Mouse (Mus musculus): ENCODE measurements around the gene C1ql1. TPM values are rescaled to one million over a fixed set of nuclear protein-coding genes. Genes with fewer than 3 reads are reported as not detected.

Gene C1ql1
- polyA plus RNA-seq, 1 experiment from 2014 or later = 3.9 TPM

GRCm38 (mm10) chr11:102890096-102890495 lies 56.4 kb downstream of the C1ql1 start:
- no peaks in the 10 kb centered on the region for H3K36me3 ChIP-seq (ENCODE audit: control insufficient read depth, insufficient read depth, low read length)

More at GRCm38 (mm10) chr11:102890096-102890495, 56.4 kb downstream of the C1ql1 start:
- Histone ChIP-seq H3K4me1 (replicated peaks; ENCODE audit: control insufficient read depth, insufficient read depth, low read length) (peaks cover 2% of the 10 kb centered on the region; the same call in 1 of the 2 replicates), H3K4me3 (ENCODE audit: low read depth, low read length) (no peak overlapping the region), H3K4me2 (ENCODE audit: low read depth, low read length, severe bottlenecking) (no peak overlapping the region), H3K27me3 (ENCODE audit: control insufficient read depth, insufficient read depth, low read length) (peaks cover 14% of the 10 kb centered on the region; the same call in 1 of the 2 replicates), H3K9me3 (ENCODE audit: control insufficient read depth, low read length) (no peaks in the 10 kb centered on the region), H3K27ac (ENCODE audit: low read depth, low read length) (no peak overlapping the region), H3K9ac (ENCODE audit: low read length) (no peak overlapping the region)
- DNase-seq (ENCODE audit: low spot score) (no peak), ATAC-seq (replicated peaks; ENCODE audit: low FRiP score) (no peak)
- 69% methylated on average over 5 of the region's 5 CpGs for WGBS

Other genes with a start within 250 kb of the C1ql1 start
- 52.0 and 62.1 TPM in 2 replicates for gene Ccdc43, start 248.9 kb downstream of the C1ql1 start, polyA plus RNA-seq (2014; fragmentation: Nextera tagmentation; extraction: Ambion mirVana)
- 11.7 and 14.0 TPM in 2 replicates for gene Adam11, start 185.2 kb downstream of the C1ql1 start, polyA plus RNA-seq (2014; fragmentation: Nextera tagmentation; extraction: Ambion mirVana)
- 95.7 and 96.1 TPM in 2 replicates for gene Gjc1, start 127.0 kb downstream of the C1ql1 start, polyA plus RNA-seq (2014; fragmentation: Nextera tagmentation; extraction: Ambion mirVana)
- gene Higd1b, start 110.8 kb downstream of the C1ql1 start, polyA plus RNA-seq (2014; fragmentation: Nextera tagmentation; extraction: Ambion mirVana) = not detected in 2 replicates
- 317 and 330 TPM in 2 replicates for gene Eftud2, start 65.7 kb downstream of the C1ql1 start, polyA plus RNA-seq (2014; fragmentation: Nextera tagmentation; extraction: Ambion mirVana)
- gene Ccdc103, start 65.5 kb downstream of the C1ql1 start, polyA plus RNA-seq (2014; fragmentation: Nextera tagmentation; extraction: Ambion mirVana) = 2.3 and 3.5 TPM in 2 replicates
- gene Fam187a, start 61.5 kb downstream of the C1ql1 start, polyA plus RNA-seq (2014; fragmentation: Nextera tagmentation; extraction: Ambion mirVana) = not detected in 2 replicates
- 0.09 TPM in 1 of 2 replicates, not detected in the other for gene Gfap, start 45.8 kb downstream of the C1ql1 start, polyA plus RNA-seq (2014; fragmentation: Nextera tagmentation; extraction: Ambion mirVana)
- 13.0 and 13.3 TPM in 2 replicates for gene Kif18b, start 21.6 kb downstream of the C1ql1 start, polyA plus RNA-seq (2014; fragmentation: Nextera tagmentation; extraction: Ambion mirVana)
- 53.8 and 58.6 TPM in 2 replicates for gene Nmt1, start 81.5 kb upstream of the C1ql1 start, polyA plus RNA-seq (2014; fragmentation: Nextera tagmentation; extraction: Ambion mirVana)
- 276 and 295 TPM in 2 replicates for gene Dcakd, start 81.6 kb upstream of the C1ql1 start, polyA plus RNA-seq (2014; fragmentation: Nextera tagmentation; extraction: Ambion mirVana)
- 0.69 and 0.86 TPM in 2 replicates for gene Plcd3, start 155.0 kb upstream of the C1ql1 start, polyA plus RNA-seq (2014; fragmentation: Nextera tagmentation; extraction: Ambion mirVana)
- 7.8 and 8.1 TPM in 2 replicates for gene Acbd4, start 155.0 kb upstream of the C1ql1 start, polyA plus RNA-seq (2014; fragmentation: Nextera tagmentation; extraction: Ambion mirVana)
- 3.9 and 4.6 TPM in 2 replicates for gene Hexim1, start 169.5 kb upstream of the C1ql1 start, polyA plus RNA-seq (2014; fragmentation: Nextera tagmentation; extraction: Ambion mirVana)
- gene Hexim2, start 185.7 kb upstream of the C1ql1 start, polyA plus RNA-seq (2014; fragmentation: Nextera tagmentation; extraction: Ambion mirVana) = 8.7 and 9.2 TPM in 2 replicates
- gene Fmnl1, start 224.4 kb upstream of the C1ql1 start, polyA plus RNA-seq (2014; fragmentation: Nextera tagmentation; extraction: Ambion mirVana) = 0.76 and 1.8 TPM in 2 replicates